Mouse (Mus musculus): ENCODE measurements at regions not wholly inside any gene's neighbourhood (a gene's known extent, or its start where the extent isn't known, plus 50 kb on each side); places are given as distances from the start of the nearest gene placed in this dataset.

- no peak for TF ChIP-seq CTCF (IDR thresholded peaks at IDR 0.05; ENCODE audit: borderline replicate concordance, insufficient read depth, low read length)
- TF ChIP-seq POLR2A (IDR thresholded peaks at IDR 0.05; ENCODE audit: low read depth, low read length): no peak
Observed at GRCm38 (mm10) chr8:42162441-42162840, 745.6 kb upstream of the Frg1 start.
